Mouse (Mus musculus) urinary bladder, postnatal 36 days (tissue): ENCODE data around the gene Bub1b.
A peak's percentile ranks its signal among the peaks of the same experiment; 100 is the strongest.
"Not testable (repeated sequence)": the region's sequence is repeated elsewhere in the genome, so short reads cannot be mapped to it uniquely, and the experiment has no call there.

Experiments
- DNase-seq, 2 experiments: peaks; one replicate each; pipeline ENCODE4 v3.0.0; 2022; ENCODE audit warnings: low spot score in 2 of 2, mixed read lengths in 1 of 2

Gene Bub1b

DNA sequence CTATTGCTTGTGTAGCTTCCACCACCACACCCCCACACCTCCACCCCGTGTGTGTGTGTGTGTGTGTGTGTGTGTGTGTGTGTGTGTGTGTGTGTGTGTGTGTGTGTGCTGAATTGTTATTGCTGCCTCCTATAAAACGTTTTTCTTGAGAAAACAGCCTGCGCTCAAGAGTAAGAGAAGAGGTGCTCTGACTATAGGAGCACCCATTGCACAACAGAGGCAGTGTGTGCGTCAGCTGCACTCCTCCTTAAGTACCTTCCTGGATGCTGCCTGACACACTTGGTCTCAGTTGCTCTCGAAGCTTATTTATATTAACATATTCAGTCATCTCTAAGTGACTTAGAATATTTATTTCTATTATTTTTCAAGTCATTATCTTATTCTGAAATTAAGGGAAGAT, 20.0 kb downstream of the Bub1b start:
- no peak for DNase-seq

DNA sequence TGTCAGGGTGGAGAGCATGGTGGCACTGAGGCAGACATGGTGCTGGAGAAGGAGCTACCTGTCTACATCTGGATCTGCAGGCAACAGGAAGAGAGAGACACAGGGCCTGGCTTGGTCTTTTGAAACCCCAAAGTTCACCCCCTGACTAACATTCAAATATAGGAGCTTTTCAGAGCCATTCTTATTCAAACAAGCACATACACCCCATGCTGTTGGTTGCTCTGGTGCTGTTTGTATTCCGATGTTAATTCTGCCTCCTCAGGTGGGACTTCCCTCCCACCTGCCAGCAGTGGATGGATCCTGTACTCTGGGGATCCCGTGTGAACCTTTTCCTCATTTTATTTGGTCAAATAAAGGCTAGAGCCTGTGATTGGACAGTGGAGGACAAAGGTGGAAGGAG, 22.1 kb downstream of the Bub1b start:
- DNase-seq: no peak

DNA sequence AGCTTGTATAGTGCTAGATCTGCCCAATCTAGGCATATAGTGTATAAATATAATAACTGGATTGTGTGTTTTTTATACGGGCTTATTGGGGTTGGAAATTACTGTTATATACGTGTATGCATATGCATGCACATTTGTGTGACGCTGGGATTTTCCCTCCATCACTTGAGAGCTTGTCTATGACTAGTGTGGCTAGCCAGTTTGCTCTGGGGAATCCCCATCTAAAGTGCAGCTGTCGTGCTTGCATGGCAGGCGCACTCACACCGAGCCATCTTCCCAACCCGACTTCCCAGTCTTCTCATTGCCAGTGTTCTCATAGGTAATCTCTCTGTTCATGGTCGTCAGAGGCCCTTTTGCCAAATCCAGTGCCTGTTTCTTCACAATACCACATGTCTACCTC, 22.6 kb downstream of the Bub1b start:
- DNase-seq: no peak

DNA sequence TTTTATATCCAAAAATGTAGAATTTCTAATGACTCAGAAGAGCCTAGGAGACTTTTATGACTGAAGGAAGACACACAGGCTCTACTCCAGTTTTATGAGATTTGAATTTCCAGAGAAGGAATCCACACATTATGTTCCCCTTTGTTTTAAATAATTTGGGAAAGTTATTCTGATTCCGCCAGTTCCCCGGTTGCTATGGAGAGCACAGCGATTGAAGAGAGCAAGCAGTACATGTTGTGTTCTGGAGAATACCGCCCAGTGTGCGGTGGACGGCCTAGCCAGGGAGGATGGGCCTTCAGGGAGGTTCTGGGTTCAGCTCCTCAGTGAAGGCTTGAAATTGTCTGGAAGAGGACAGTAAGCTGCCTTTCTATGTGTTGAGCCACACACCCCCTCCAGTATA, 31.3 kb downstream of the Bub1b start:
- DNase-seq: no peak

DNA sequence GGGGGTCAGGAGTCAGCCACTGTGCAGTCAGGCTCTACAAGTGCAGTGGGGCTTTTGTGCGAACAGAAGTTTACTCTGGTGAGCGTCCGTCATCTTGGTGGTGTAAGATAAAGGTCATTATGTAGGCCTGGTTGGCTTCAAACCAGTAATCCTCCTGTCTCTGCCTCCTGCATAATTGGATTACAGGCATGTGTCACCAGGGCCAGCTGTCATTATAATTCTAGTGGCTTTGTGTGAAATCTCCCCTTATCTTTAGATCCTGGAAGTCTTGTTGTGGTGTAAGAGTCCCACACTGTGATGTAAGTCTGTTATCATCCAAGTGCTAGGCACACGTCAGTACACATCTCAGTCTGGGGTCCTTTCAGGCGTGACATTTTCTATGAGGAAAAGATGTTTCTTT, 35.4 kb downstream of the Bub1b start:
- DNase-seq: no peak

DNA sequence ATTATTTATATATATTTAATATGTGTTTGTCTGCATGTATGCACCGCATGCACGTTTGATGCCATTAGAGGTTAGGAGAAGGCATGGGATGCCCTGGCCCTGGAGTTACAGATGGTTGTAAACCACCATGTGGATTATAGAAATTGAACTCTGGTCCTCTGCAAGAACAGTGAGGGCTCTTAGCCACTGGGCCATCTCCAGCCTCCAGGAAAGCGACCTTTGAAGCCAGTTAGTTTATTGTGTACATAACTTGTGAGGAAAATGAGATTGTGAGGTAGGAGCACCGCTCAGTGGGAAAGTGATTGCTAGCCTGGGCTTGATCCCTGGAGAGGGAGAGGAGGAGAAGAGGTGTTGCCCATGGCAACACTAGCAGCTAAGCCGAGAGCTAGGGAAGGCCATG, 39.2 kb downstream of the Bub1b start:
- DNase-seq: no peak

DNA sequence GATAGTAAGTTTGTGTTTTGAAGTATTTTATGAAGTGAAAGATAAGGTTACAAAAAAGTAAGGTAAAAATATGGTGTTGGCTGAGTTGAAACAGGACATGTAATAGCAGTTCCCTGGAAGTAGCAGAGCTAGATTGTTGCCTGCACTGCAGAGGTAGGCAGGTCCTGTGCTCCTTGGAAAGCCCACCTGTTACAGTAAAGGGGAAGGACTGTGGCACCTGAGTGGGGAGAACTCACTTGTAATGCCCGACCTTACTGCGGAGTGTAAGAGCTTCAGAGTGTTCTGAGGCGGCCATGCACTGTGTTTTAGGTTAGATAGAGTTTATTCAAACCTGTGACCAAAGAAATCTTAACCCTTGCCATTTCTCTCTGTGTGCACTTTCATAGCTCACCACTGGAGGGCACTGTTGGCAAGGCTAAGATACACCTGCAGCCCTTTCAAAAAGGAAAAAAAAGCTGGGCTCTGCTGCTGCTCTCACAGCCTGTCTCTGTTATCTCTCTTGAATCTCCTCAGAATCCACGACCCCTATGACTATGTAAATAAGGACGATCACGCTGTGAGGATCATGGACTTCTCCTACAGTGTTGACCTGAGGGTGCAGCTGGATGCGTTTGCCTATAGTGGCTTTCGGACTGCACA, 40.0 kb downstream of the Bub1b start:
- peak; percentile 60 to 65 for DNase-seq

DNA sequence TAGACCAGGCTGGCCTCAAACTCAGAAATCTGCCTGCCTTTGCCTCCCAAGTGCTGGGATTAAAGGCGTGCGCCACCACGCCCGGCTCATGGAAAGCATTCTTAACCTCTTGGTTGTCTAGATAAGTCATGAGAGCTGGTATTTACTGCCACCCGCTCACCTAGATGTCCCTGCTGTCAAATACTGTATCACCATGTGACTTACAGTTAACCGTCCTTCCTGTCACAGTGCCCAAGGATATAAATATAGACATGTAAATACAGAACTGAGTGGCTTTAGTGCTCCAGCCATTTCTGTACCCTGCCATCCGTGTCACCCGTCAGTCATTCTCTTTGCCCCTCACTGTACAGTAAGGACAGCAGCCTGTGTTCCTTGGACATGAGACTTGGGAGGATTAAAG, 40.7 kb downstream of the Bub1b start:
- DNase-seq: no peak

DNA sequence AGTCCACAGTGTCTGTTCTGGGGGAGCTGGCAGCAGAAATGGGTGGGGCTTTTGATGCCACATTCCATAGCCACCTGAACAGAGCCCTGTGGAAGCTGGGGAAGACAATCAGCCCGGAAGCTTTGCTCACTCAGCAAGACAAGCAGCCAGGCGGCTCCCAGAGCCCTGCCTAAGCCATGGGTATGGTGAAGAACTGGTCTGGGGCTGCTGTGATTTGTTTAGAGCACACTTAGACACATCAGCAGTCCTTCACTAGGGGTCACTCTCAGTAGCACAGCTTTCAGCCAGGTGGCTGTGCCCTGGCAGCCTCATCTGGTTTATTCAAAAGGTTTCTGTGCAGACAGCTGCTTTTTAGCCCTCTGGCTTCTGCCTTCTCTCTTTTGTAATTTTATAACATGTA, 43.1 kb downstream of the Bub1b start:
- DNase-seq: no peak

DNA sequence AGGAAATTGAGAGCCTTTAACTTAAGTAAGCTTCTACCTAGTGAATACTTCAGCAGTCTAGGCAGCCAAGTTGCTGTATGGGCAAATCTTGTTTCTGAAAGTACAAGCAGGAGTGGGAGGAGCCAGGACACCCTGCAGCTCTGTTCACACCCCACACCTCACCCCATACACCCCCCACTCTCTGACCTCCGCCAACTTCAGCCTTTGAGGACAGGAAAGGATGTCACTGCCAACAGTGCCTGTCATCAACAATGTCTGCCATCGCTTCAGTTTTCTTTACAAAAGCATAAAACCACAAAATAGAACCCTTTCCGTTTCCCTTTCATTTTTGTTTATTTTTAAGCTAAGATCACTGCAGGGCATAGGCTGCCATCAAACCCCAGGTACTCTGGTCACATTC, 44.4 kb downstream of the Bub1b start:
- DNase-seq: no peak

DNA sequence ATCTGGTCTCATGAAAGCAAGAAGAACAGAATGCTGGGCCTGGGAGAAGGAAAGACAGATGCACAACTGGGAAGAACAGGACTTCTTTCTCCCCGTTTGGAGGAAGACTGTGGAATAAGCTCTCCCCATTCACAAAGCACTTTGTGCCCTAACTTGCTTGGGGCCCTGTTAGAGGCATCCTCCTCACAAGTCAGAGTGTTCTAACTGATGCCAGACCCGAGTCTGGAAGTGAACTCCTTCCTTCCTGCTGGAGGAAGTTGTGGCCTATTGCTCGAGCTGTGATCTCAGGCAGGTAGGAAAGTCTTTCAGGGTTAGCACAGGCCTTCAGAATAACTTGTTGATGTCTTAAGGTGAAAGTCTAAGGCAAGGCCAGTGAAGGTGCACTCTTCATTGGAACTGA, 44.9 kb downstream of the Bub1b start:
- DNase-seq: no peak

DNA sequence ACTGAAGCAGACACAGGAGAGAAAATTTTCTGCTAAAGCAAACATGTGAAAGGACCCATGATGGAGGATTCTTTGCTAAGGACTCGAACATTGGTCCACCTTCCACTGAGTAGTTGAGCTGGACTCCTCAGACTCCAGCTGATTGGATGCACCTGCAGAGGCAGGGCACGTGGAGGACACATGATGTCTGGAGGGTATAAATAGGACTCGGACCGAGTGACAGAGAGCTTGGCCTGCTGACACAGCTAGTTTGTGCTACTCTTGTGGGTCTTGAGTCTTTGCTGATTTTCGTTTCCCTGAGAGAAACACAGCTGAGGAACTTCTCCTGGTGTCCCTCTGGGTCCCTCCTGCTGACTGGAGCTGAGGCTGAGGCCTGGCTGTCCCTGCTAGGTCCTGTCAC, 48.7 kb downstream of the Bub1b start:
- no peak for DNase-seq

DNA sequence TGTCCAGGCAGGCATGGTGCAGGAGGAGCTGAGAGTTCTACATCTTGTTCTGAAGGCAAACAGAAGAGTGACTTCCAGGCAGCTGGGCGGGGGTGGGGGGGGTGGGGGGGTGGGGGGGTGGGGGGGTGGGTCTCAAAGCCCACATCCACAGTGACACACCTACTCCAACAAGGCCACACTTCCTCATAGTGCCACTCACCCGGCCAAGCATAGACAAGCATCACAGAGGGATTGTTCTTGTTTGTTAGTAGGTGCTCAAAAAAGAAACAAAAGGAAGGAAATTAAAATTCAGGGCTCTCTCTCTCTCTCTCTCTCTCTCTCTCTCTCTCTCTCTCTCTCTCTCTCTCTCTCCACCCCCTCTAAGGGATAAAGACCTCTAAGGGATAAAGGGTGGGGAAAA, 52.7 kb downstream of the Bub1b start:
- not testable (repeated sequence) for DNase-seq

DNA sequence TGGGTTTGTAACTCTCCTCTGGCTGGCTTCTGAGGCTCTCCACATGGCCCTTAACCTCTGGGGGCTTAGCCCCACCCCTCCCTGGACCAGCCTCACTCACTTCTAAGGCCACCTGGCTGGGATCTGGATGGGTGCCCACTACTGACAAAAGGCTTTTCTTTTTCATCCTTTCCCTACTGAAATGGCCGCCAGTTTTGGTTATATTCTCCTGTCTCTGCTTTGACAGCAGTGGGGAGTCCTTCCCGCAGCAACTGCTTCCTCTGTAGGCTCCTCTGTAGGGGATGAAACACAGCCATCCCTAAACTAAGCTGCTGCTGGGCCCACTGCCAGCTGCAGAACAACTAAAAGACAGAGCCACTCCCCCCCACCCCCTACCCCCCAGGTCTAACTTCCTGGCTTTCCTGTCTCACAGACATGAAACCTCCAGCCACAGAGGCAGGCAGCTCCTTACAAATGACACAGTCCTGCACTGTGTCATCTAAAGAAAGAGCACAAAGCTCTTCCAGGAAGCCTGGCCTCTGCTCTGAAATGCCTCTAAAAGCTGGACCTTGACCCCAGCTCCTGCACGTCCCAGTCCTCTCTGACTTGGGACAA, 58.8 kb downstream of the Bub1b start:
- no peak for DNase-seq

DNA sequence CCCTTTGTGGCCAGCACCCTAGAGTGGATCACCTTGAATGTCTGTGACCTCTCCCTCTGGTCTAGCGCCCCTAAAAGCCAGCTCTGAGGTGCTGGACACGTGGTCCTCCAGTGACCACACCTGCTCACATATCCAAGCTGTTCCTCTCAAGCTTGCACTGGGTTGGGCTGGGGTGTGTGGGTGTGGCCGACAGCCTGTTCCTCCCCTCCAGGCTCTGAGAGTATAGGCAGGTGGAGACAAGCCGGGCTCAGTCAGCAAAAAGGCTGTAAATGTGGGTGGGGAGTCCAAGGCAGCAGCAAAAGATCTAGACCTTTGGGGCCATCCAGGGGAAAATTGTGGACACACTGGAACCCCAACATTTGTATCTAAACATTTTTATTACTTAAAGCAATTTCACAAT, 60.4 kb downstream of the Bub1b start:
- DNase-seq: peak; percentile 54 to 76

DNA sequence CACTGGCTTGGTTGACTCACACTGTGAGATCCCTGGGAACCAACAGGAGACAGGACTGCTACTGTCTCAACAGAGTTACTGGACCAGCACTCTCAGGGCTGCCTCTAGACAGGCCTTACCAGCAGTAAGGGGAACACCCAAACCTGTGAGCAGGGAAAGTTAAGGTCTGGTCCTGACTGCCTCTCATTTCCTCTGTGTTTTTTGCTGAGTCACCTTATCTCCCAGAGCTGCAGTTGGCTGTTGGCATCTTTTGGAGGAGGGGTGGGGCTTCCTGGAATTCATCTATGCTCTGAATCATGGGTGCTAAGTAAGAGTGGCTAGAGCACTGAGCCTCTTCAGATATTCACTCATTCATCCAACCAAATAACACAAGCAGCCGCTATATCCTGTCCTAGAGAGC, 61.1 kb downstream of the Bub1b start:
- DNase-seq: peak; percentile 52 to 59

DNA sequence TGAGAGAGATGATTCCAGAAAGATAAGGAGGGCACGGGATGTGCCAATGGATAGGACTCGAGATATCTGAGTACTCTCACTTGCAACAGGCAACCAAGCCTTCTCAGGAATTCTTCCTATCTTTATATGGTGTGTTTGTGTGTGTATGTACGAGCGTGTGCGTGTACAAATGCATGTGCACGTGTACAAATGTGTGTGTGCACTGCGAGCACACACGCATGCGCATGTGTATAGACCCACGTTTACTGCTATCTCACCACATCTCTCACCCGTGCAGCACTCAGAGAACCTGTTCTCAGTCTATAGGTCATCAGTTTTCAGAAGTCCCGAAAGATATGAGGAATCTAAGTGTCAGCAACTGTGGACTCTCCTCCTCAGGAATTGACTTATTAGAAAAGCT, 61.5 kb downstream of the Bub1b start:
- DNase-seq: no peak

DNA sequence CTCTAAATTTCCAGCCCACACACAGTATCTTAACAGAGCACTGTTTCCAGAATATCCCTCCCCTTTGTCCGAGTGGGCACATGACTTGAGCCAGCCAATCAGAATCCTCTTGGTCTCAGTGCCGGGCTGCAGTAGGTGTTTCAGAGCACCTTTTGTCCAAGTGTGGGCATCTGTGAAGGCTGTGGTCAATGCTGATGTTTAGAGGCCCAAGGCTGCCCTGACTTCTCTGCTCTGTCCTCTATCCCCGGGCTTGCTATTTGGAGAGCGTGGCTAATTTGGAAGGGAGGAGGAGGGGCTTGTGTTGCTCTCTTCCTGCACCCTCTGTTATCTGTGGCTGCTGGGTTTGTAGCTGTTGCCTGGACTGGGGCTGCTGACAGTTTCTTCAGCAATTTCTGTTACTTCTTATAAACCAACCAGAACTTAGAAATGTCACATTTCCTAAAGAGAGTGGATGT, 62.0 kb downstream of the Bub1b start:
- DNase-seq: no peak

DNA sequence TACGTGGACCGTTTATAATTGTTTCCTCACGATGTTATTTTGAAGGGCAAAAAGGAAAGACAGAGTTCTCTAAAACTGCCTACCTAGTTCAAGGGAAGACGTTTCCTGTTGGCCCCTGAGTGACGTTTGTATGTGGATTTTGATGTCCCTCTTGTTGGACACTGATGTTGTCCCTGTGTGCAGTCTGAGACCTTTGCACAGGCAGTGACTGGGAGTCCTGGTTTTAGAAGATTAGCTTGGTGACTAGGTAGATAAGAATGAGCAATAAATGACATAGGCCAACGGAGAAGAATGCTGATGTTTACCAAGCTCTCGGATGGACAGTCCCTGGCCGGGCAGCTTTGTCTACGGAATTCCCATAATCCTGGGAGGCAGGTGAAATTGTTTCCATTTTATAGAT, 63.9 kb downstream of the Bub1b start:
- DNase-seq: no peak

DNA sequence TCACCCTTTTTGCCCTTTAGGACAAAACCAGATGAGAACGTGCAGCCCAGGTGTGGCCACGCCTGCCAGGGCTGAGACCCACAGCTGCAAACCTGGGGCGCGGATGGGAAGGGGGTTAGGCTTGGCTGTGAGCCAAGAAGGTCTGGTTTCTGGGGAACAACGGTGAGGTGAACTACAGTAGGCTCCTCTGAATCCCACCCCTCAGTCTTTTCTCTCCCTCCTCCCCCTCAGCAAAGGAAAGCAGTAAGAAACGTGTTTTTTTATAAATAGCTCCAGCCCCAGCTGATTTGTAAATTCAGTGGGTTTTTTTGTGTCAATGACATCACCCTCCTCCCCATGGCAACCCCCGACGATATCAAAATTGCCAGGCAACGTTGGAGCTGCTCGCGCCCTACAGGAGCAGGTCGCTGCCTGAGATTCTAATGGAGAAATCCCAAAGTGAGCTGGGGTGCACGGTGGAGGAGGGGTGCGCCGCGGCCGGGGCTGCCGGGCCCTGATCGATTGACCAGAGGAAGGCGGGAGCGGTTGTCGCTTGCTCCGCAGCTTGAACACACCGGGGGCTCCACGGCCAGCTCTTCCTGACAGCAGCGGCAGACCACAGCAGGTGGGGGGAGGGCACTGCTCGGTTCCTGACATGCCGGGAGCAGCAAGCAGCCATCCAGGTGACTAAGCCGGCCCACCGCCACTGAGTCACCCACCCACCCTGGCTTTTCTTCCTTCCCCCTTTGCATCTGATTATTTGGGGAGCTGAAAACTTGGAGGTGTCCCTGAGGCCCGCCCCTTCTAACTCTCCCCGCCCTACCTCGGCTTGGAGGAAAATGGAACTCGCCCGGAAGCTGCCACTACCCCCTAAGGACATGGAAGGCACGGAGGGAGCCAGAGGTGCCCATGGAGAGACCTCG, 65.1 kb downstream of the Bub1b start, which contains the start of gene Pak6:
Pak6 (plus strand) TSS at position 402 of the 902 bp plus-strand sequence.
- no peak for DNase-seq

DNA sequence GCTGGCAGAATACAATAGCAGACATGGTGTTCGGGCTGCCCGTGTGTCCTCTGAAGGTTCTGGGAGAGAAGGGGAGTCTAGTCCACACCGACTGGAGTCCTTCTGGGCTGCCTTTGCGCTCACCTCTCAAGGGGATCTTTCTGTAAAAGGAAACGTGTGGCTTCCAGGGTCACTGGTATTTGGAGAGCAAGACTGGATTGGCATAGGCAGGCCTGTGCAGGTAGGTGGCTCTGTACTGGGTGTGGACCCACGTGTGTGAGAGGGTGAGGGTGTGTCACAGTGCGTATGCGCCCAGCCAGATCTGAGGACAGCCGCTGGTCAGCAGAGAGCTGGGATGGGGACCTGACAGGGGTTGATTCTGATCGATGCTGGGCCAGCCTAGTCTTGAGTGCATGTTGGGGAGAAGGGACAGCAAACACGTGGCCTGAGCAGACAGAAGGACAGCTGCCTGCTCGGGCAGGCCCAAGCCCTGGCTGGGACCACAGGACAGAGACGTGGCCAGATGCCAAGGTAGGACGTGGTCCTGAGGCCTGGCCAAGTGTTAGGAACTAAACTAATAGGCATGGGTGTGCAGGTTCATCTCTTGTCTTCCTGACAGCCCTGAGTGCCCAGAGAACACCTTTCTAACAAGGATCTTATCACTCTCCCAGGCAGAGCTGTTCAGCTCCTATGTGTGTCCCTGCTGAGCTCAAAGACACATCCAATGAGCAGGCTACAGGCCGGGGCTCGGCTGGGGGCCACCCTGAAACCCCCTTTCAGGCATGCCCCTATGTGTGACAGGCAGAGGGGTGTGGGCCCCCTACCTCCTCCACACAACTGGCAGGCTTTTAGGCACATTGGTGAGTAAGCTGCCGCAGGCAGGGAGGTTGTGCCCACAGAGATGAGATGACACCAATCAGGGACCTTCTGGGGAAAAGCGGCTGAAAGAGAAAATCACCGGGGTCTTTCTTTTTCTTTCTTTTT, 66.1 kb downstream of the Bub1b start:
- DNase-seq: peak; percentile 76 to 84
